Mouse (Mus musculus): ENCODE data around the gene Atm. TPM values are rescaled to one million over a fixed set of nuclear protein-coding genes. Genes with fewer than 3 reads are reported as not detected.

Gene Atm
- total RNA-seq (2023): 10 to 100 TPM; 12.4 to 17.6 TPM

GRCm38 (mm10) chr9:53536558-53537320 lies at the start of gene Atm, which contains the start of gene Npat:
Gene Atm, minus strand, starts transcription at chr9:53536740.
Gene Npat, plus strand, starts transcription at chr9:53537047.

GRCm38 (mm10) chr9:53402291-53402711 lies 134.2 kb downstream of the Atm start, which contains the start of gene 4930550C14Rik:
Gene 4930550C14Rik, plus strand, starts transcription at chr9:53402325.

Other genes starting within 250 kb of the Atm start
- not detected for gene Exph5, start 235.1 kb downstream of the Atm start, total RNA-seq (2023)
- gene Kdelc2, start 152.7 kb downstream of the Atm start, total RNA-seq (2023): 1 to 10 TPM; 6.8 to 7.5 TPM
- not detected for gene 4930550C14Rik, start 134.4 kb downstream of the Atm start, total RNA-seq (2023)
- 10 to 100 TPM; 10.8 to 13.5 TPM for gene Npat, start 307 bp upstream of the Atm start, total RNA-seq (2023)
- 10 to 100 TPM; 21.7 to 22.6 TPM for gene Acat1, start 73.6 kb upstream of the Atm start, total RNA-seq (2023)
- gene Cul5, start 133.3 kb upstream of the Atm start, total RNA-seq (2023): 10 to 100 TPM; 23.0 to 24.1 TPM
- 1 to 10 TPM; 6.5 to 8.4 TPM for gene Rab39, start 169.5 kb upstream of the Atm start, total RNA-seq (2023)
- under 1 TPM in 1 of 2 experiments, not detected in 1; 0.29 TPM for gene Slc35f2, start 234.8 kb upstream of the Atm start, total RNA-seq (2023)

All from monocyte, adult 59 days (primary cell).